Mouse (Mus musculus) embryonic facial prominence, embryonic 11.5 days (tissue): ENCODE results near the gene Mylk3. TPM values are rescaled to one million over a fixed set of nuclear protein-coding genes. Genes with fewer than 3 reads are reported as not detected.

Source experiments
- polyA plus RNA-seq: library from polyadenylated mRNA; unstranded; fragments of >200 nt; fragmentation: Nextera tagmentation; extraction: Ambion mirVana; gene quantifications from 2 replicates; pipeline ENCODE4 v1.2.1, GENCODE M21; 2014

Mylk3 gene
- polyA plus RNA-seq, 1 experiment from 2014 or later, result 2.9 TPM

Other genes with a start within 250 kb of the Mylk3 start
- not detected in 2 replicates for gene Cks1brt, start 234.4 kb downstream of the Mylk3 start, polyA plus RNA-seq
- gene Olfr371, start 160.4 kb downstream of the Mylk3 start, polyA plus RNA-seq, result not detected in 2 replicates
- 158 and 166 TPM in 2 replicates for gene Orc6, start 86.7 kb downstream of the Mylk3 start, polyA plus RNA-seq
- 176 and 187 TPM in 2 replicates for gene Vps35, start 86.5 kb downstream of the Mylk3 start, polyA plus RNA-seq
- gene 4921524J17Rik, start 46.5 kb upstream of the Mylk3 start, polyA plus RNA-seq, result 55.5 and 65.5 TPM in 2 replicates
- gene Gpt2, start 106.2 kb upstream of the Mylk3 start, polyA plus RNA-seq, result 58.2 and 62.2 TPM in 2 replicates
- gene Dnaja2, start 169.0 kb upstream of the Mylk3 start, polyA plus RNA-seq, result 207 and 209 TPM in 2 replicates